Mouse (Mus musculus): ENCODE data around the gene Creb3.
"Not testable (repeated sequence)": the region's sequence is repeated elsewhere in the genome, so short reads cannot be mapped to it uniquely, and the experiment has no call there.

Creb3 gene

DNA sequence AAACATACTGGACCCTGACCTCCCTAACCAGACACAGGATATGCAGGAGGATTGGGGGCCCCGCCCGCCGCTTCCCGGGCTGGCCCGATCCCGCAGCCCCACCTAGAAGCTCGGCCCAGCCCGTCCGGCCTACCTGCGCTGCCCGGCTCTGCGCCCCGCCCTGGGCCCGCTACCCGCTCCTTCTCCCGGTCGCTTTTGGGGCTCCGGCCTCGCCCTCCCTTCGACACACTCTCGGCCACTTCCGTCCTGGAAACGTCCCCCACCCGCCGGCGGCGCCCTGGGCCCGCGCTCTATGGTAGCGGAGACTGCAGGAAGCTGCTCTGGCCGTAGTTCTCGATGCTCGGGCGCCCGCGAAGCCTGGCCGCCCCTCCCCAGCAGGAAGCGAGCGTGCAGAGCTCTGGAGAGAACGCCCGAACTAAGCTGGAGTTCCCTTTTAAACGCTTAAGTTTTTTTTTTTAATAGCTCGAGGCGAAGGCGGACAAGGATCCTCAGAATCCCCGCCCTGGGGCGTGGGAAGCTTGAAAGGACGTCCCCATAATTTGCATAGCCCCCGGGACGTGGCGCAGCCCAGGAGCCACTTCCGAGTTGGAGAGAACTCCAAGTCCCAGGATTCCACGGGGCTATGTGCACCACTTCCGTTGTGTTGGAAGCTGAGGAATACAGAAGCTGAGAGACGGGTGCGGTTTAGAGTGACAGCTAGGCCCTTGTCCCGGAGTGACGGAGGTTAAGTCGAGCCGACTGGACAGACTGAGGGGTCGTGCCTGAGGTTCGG lies at the start of gene Creb3, which contains the start of gene Tln1:
Creb3 (plus strand) TSS at position 336 of the 772 bp plus-strand sequence.
Tln1 (minus strand) TSS at position 695 of the 772 bp plus-strand sequence.
- peak; percentile 92 to 94 for DNase-seq (ENCODE audit: low spot score in 2 of 2)

DNA sequence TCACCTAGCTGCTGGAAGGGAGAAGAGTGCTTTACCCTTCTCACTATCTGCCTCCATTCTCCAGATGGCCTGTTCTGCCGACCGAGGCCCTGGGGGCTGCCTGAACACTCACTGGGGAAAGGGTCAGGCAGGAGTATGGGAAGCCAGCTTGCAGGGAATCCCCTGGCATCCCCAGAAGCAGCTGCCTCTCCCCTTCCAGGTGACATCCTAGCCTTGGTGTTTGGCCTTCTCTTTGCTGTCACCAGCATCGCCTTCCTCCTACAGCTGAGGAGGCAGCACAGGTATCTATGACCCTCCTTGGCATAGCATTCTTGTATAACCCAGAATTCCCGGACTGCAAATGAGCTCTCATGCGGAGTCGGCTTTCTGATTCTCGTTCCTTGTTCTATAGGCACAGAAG lies 49.5 kb upstream of the Creb3 start:
- no peak for DNase-seq (ENCODE audit: low spot score in 2 of 2)

DNA sequence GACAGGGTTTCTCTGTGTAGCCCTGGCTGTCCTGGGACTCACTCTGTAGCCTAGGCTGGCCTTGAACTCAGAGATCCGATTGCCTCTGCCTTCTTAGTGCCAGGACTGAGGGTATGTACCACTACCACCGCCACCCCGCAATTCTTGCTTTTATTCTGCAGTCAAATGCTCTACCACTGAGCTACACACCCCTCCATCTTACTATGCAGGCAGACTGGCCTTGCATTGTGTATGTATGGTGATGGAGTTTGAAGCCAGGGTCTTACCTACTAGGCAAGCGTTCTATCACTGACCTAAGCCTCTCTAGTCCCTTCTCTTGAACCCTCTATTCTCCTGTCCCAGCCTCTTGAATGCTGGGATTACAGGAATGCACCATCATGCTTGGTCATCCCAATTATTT lies 48.8 kb upstream of the Creb3 start:
- no peak for DNase-seq (ENCODE audit: low spot score in 2 of 2)

DNA sequence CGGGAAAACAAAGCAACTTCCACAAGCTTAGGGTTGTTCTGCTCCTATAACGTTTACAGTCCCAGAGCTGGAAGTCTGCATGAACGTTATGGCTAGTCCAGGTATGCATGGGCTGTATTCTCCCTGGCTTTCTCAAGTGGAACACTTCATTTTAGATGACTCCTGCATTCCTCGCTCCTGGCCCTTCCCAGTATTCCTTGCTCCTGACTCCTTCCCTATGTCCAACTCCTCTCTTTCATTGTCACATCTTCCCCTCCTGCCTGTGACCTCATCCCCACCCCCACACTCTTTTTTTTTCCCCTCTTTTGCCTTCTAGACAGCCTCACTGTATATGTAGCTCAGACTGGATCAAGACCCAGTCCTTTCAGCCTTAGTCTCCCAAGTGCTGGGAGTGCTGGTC lies 48.3 kb upstream of the Creb3 start:
- DNase-seq (ENCODE audit: low spot score in 2 of 2): no peak

DNA sequence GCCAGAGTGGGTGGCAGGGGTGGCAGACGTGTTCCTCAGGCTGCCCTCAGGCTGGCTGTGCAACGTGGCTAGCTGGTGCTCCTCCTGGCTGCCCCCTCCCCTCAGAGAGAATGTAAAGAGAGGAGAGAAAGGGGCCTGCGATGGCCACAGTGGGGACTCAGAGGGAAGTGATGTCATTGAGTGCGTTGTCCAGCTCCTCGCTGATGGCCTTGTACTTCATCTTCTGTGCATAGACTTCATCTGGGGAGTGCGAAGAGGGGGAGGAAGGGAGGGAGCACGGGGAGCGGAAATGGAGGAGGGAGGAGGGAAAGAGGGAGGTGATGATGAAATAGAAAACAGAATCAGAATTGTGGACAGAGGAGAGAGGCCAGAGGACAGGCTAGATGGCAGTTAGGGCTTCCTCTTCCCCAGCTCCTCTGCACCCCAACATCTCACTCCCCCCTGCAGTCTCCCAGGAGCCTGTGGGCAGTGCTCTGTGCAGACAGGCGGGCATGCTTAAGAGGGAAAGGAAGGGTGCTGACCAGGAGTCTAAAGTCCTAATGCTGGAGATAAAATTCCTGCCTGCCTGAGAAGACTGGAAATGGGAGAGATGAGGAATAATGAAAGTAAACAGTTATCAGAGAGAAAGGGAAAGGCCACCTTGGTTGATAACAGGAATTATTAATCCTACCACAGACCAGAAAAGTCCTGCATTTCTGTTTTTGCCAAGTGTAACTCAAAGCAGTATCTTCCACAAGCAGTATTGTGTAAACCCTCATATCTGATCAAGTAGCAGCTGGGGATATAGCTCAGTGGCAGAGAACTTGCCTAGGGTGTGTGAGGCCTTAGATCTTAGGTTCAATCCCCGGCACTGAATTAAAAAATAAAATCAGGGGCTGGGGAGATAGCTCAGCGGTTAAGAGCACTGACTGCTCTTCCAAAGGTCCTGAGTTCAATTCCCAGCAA lies 46.1 kb upstream of the Creb3 start:
- no peak for DNase-seq (ENCODE audit: low spot score in 2 of 2)

DNA sequence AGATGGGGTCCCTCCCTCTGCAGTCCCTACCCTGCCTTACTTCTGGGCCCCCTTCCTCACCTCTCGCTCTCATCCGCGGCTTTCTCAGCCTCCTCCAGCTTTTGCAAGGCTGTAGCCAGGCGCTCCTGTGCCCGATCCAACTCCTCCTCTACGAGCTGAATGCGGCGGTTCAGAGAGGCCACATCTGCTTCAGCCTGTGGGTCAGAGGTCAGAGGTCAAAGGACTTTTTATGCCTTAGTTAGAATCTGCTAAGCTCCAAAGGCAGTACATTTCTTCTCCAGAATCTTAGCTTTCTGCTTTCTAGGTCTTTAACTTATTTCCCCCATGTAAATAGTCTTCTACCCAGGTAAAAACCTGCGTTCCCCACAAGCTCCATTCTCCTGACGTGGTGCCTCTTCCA lies 42.6 kb upstream of the Creb3 start:
- DNase-seq (ENCODE audit: low spot score in 2 of 2): no peak

DNA sequence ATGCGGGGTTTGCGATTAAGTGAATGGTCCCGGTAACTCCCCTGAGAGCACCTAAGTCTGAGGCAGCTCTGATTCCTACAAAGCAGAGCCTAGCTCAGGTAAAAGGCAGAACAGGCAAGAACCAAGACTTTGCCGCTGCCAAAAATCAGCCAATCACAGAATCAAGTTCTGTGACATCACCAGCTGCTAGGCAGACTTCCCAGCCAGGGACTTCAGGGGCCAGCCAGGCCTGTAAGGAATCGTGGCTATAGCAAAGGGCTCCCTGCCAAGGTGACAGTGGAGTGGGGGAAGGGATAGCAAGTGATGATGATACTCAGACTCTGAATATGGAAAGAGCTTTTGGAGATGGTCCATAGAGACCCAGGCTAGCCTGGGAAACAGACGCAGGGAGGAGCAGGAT lies 42.2 kb upstream of the Creb3 start:
- peak; percentile 78 to 80 for DNase-seq (ENCODE audit: low spot score in 2 of 2)

DNA sequence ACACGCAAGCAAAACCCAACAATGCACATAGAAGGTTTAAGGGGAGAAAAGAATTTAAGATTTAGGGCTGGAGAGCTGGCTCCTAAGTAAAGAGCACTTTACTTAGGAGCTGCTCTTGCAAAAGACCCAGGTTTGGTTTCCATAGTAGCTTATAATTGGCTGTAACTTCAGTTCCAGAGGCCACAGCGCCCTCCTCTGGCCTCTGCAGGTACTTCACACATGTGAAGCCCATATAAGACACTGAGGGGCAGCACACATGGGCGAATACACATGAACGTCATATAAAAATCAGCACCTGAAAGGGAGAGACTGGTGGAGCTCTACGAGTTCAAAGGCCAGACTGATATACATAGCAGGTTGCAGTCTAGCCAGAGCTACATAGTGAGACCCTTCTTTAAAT lies 34.3 kb upstream of the Creb3 start:
- no peak for DNase-seq (ENCODE audit: low spot score in 2 of 2)

DNA sequence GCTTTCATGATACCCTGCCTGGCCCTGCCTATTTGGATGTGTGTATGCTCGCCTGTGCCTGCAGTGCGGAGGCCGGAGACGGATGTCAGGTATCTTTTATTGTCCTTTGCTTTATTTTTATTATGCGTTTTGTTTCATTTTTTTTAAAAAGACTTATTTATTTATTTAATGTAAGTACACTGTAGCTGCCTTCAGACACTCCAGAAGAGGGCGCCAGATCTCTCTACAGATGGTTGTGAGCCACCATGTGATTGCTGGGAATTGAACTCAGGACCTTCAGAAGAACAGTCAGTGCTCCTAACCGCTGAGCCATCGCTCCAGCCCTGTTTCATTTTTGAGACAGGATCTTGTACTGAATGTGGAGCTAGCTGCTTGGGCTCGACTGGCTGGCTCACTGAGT lies 33.6 kb upstream of the Creb3 start:
- no peak for DNase-seq (ENCODE audit: low spot score in 2 of 2)

DNA sequence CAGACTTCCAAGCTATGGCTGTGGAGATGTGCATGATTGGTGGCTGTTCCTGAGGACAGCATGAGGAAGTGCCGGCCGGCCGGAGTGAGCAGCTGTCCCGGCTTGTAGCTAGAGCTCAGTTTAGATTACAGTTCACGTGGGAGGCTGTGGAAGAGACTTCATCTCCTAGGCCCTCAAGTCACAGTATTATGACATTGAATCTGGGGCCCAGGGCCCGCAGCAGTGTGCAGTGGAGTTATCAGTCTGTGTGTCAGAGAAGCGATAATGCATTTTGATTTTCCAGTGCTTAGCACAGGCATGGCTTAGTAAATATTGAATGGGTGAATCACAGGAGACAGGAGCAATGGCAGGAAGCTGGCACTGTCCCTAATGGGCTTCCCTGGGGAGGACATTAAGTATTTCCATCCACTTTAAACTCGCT lies 32.0 kb upstream of the Creb3 start:
- DNase-seq (ENCODE audit: low spot score in 2 of 2): no peak

DNA sequence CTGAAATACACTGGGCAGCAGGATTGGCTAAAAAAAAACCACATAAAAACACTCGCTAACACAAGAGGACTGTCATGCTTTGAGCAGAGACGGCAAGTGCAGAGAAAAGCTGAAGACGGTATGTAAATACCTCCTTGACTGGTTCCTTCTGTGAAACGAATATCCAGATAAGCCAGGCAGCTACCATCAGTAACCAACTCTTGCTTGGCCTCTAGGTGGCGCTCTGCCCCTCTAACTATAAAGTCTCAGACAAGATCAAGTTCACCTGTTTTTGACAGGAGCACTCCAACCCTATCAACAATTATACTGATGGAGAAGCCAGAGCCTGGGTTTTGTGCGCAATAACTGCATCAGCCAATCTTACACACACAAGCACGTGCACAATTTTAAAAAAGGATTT lies 31.6 kb upstream of the Creb3 start:
- peak in 1 of 2 experiments; percentile 52 for DNase-seq (ENCODE audit: low spot score in 2 of 2)

DNA sequence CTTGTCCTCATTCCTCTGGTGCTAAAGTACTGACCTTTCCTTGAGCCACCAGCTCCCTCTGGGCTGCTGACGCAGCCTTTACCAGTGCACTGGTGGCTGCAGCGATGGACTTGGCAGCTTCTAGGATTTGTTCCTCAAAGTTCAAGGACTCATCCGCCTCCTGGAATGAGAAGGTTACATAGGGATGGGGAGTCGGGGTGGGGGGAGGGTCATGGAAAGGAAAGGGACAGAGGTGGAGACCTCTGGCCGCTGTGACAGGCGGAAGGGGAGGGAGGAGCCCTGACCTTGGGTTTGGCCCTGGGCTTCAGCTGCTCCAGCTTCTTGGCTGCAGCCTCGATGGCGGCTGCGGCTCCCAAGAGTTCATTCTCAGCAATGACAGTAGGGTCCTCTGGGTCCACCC lies 28.9 kb upstream of the Creb3 start:
- DNase-seq (ENCODE audit: low spot score in 2 of 2): no peak

DNA sequence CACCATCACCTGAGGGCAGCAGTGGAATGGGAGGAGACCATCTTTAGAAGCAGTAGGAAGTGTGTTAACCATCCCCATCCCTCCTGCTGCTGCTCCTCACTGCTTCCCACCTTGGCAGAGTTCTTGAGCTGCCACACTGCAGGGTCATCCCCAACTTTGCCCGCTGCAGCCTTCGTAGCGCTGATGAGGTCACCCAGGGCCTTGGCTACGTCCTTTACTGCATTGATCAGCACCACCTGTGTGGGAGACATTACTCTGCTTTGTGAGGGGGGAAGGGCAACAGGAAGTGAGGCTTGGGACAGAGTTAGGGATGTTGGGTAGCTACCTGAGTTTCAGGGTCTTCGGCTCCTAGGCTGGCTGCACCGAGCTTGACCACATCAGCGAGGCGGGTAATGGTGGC lies 26.5 kb upstream of the Creb3 start:
- no peak for DNase-seq (ENCODE audit: low spot score in 2 of 2)

DNA sequence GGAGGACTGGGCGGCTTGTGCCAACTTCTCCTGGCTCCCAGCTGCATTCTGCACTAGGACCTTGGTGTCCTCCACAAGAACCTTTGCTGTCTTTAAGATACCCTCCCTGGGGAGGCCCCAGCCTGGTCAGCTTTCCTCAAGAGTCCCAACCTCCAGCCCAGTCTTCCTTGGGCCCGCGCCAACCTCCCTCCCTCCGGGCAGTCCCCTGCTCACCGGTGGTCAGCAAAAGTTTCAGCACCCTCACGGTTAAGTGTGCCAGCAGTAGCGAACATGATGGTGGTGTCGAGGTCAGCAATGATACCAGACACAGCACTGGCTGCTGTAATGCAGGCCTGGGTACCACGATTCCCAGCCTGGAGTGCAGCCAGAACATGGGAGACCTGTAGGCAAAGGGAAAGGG lies 26.1 kb upstream of the Creb3 start:
- no peak for DNase-seq (ENCODE audit: low spot score in 2 of 2)

DNA sequence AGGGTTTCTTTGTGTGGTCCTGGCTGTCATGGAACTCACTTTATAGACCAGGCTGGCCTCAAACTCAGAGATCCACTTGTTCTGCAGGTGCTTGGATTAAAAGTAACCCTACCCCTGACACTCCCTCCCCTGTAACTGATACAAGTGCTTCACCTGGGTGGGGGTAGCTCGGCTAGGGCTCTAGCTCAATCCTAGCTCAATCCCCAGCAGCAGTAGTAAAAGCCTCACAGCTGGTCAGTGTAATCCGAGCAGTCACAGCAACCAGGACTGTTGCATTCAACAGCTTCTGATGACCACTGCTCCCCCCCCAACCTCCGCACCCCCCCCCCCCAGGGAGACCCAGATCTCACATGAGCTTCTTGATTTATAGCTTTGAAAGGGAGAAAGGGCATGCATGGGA lies 20.1 kb upstream of the Creb3 start:
- no peak for DNase-seq (ENCODE audit: low spot score in 2 of 2)

DNA sequence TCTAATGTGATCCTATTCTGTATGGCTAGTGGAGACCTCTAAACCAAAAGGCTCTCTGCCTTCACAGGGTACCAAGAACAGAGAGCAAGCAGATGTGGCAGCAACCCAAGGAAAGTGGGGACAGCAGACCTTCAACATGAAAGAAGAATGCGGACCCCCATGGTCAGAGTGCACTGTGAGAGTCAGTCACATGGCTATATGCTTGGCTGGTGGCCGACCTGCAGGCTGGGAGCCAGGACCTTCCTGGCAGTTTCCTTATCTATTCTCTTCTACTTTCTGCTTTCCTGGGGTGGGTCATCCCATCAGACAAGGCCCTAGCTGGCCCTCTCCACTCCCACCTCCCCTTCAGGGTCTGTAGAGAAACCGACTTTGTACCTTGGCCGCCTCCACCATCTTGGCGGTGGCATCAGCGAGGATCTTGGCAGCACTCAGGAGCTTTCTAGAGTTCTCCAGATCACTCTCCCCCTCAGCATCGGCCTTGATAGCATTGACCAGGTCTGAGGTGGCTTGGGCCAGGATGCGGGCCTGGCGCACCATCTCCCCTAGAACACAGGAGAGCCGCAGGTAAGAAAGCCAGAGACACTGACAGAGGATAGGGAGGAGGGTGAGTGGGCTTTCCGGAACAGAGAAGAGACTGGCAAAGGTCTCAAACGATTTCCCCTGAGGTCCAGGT lies 15.6 kb upstream of the Creb3 start:
- DNase-seq (ENCODE audit: low spot score in 2 of 2): no peak

DNA sequence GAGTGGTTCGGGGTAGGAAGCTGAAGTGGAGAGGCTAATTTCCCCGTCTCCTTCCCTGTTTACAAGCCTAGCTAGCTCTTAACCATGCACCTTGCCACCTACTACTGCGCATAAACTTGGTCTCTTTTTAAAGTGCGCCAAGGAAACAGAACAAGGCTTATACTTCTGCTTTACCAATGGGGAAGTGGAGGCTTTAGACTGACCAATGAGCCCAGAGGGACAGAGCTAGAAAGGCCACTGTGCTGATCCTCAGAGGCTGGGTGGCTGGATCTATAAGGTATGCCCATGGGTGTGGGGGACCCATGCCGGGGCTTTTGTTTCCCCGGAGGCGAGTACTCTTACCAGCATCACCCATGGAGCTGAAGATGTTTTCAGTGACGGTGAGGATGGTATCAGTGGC lies 15.0 kb upstream of the Creb3 start:
- no peak for DNase-seq (ENCODE audit: low spot score in 2 of 2)

DNA sequence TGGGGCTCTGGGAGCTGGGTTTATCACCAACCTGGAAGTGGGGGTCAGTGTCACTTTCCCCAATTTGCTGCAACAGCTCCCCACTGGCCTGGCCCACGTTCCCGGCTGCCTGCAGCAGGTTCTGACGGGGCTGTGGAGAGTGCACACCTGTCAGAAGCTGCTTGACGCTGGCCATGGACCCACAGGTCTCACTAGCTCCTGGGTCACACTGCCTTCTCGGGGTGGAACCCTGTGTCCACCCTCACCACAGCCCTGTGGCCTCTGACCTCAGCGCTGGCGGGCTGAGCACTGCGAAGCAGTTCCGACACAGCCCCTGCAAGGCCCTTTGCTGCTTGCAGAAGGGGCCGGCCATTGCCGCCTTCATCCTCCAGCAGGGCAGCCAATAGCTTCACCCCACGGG lies 13.1 kb upstream of the Creb3 start:
- DNase-seq (ENCODE audit: low spot score in 2 of 2): no peak

DNA sequence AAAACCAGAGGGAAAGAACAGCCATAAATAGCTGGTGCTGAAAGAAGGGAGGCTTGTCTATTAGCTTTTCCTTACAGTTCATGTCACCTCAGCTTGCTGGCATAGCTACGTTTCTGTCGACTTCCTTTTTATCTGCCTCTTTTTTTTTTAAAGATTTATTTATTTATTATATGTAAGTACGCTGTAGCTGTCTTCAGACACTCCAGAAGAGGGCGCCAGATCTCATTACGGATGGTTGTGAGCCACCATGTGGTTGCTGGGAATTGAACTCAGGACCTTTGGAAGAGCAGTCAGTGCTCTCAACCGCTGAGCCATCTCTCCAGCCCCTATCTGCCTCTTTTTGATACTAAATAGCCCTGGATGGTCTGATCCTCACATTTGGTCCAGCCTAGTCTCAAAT lies 10.3 kb upstream of the Creb3 start:
- not testable (repeated sequence) for DNase-seq (ENCODE audit: low spot score in 2 of 2)

DNA sequence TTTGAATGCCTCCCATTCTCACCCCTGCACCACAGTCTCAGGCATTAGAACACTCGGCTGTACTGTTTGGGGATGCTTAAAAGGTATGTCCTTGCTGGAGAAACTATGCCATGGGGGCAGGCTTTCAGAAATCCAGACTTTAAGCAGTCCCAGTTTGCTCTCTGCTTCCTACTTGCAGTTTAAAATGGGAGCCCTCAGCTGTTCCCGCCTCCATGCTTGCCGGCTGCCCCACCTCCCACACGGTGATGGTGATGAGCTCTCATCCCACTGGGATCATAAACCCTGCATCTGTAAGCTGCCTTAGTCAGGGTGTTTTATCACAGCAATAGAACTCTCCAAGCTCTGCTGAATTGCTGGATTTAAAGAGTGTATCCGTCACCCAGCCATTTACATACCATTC lies 9.7 kb upstream of the Creb3 start:
- DNase-seq (ENCODE audit: low spot score in 2 of 2): no peak

DNA sequence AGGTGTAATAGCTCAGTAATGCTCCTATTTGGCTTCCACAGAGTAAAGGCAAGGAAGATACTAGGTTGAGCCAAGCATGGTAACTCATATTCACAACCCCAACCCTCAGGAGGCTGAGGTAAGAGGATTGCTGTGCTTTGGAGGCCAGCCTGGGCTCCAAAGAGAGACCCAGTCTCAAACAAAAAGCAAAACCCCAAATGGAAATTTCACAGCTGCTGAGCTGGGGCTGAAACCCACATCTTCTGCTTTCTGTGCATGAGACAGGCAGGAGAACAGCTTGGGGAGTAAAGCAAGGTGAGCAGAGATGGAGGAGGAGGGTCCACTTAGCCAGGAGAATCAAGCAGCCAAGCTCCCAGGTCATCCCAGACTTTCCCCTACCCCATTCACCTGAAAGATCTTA lies 8.2 kb upstream of the Creb3 start:
- DNase-seq (ENCODE audit: low spot score in 2 of 2): no peak

DNA sequence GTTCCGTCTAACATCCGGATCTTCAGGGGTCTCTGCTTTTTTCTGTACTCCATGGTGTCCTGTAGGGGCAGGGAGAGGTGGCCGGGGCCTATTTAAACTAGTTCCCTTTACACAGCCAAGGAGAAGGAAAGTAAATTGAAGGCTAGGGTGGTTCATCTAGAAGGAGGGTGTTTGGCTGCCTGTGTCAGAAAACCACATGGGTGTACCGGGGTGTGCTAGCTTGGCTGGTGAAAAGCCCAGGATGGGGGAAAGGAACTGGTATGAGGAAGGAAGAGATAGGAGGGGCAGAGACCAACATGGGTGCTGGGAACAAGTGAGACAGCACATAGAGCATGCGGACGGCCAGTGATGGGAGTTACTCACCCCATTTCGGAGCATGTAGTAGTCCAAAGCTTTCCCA lies 6.2 kb upstream of the Creb3 start:
- DNase-seq (ENCODE audit: low spot score in 2 of 2): no peak

All from urinary bladder, adult 18-20 months (tissue).